Comparison of ENCODE assay signal across 8 mouse cellular contexts in genomic region chr1:66700149-66700692, GRCm38 (mm10). TPM values are rescaled to one million over a fixed set of nuclear protein-coding genes. Genes with fewer than 3 reads are reported as not detected.
A peak's percentile ranks its signal among the peaks of the same experiment; 100 is the strongest.
DNase-seq lines count a peak whose midpoint lies in the region; ATAC-seq and TF ChIP-seq lines count a peak whose summit lies in the region.

No protein-coding gene starts in this region.

- no peak for TF ChIP-seq CTCF in stomach, postnatal 0 days (IDR thresholded peaks at IDR 0.05; ENCODE audit: low read depth)

- peak; percentile 48; the same call in 1 of the 2 replicates for ATAC-seq in neural tube, embryonic 11.5 days (ENCODE audit: insufficient read depth, low FRiP score, low TSS enrichment)
- no peak; the same call in none of the 2 replicates for ATAC-seq in forebrain, embryonic 14.5 days
- no peak for ATAC-seq in liver, embryonic 15.5 days (ENCODE audit: insufficient read depth)
- peak; percentile 11 for ATAC-seq in stomach, postnatal 0 days (ENCODE audit: low FRiP score, low TSS enrichment)

- no peak overlapping the region for H3K9ac ChIP-seq in neural tube, embryonic 11.5 days (ENCODE audit: low read length)
- peak overlapping the region; percentile 80; the same call in 1 of the 2 replicates for H3K9ac ChIP-seq in forebrain, embryonic 14.5 days (ENCODE audit: low read length)
- H3K9ac ChIP-seq in liver, embryonic 15.5 days, result peak overlapping the region; percentile 83; the same call in 1 of the 2 replicates
- no peak overlapping the region for H3K9ac ChIP-seq in stomach, postnatal 0 days (ENCODE audit: low read length)

- TF ChIP-seq EP300 in stomach, postnatal 0 days (optimal IDR thresholded peaks at IDR 0.05), result no peak

- H3K27me3 ChIP-seq in neural tube, embryonic 11.5 days (ENCODE audit: control insufficient read depth, insufficient read depth, low read length), result no peaks in the 10 kb centered on the region
- H3K27me3 ChIP-seq in forebrain, embryonic 14.5 days (replicated peaks; ENCODE audit: control insufficient read depth, insufficient read depth, low read length), result no peaks in the 10 kb centered on the region
- no peaks in the 10 kb centered on the region for H3K27me3 ChIP-seq in liver, embryonic 15.5 days
- H3K27me3 ChIP-seq in stomach, postnatal 0 days (ENCODE audit: control insufficient read depth, insufficient read depth, low read length), result no peaks in the 10 kb centered on the region

- no peak for DNase-seq in neural tube, embryonic 11.5 days (ENCODE audit: low spot score)
- DNase-seq in neural tube, embryonic 10.5 days (ENCODE audit: extremely low spot score, low spot score), result no peak
- DNase-seq in forebrain, embryonic 14.5 days (ENCODE audit: low spot score), result no peak
- no peak for DNase-seq in stomach, postnatal 0 days (ENCODE audit: low spot score)
- no peak for DNase-seq in ovary, adult 18-20 months (ENCODE audit: low spot score)
- DNase-seq in spleen, postnatal 36 days (ENCODE audit: low spot score in 2 of 2), result no peak
- DNase-seq in T-cell, adult 2 months (ENCODE audit: low spot score), result no peak

- H3K36me3 ChIP-seq in neural tube, embryonic 11.5 days (ENCODE audit: control insufficient read depth, insufficient read depth, low read length), result no peaks in the 10 kb centered on the region
- no peaks in the 10 kb centered on the region for H3K36me3 ChIP-seq in forebrain, embryonic 14.5 days (ENCODE audit: control insufficient read depth, insufficient read depth, low read length)
- peaks cover 7% of the 10 kb centered on the region; the same call in 1 of the 2 replicates for H3K36me3 ChIP-seq in liver, embryonic 15.5 days (replicated peaks)
- H3K36me3 ChIP-seq in stomach, postnatal 0 days (ENCODE audit: control insufficient read depth, insufficient read depth, low read length), result no peaks in the 10 kb centered on the region

- 47% methylated on average over 5 of the region's 5 CpGs for WGBS in neural tube, embryonic 11.5 days
- 50% methylated on average over 5 of the region's 5 CpGs for WGBS in forebrain, embryonic 14.5 days
- WGBS in liver, embryonic 15.5 days (ENCODE audit: insufficient replicate concordance), result 57% methylated on average over 5 of the region's 5 CpGs
- 45% methylated on average over 5 of the region's 5 CpGs for WGBS in stomach, postnatal 0 days

- H3K27ac ChIP-seq in neural tube, embryonic 11.5 days (ENCODE audit: low read depth, low read length), result no peak overlapping the region
- H3K27ac ChIP-seq in forebrain, embryonic 14.5 days (ENCODE audit: low read depth, low read length), result no peak overlapping the region
- H3K27ac ChIP-seq in liver, embryonic 15.5 days (replicated peaks), result no peak overlapping the region
- no peak overlapping the region for H3K27ac ChIP-seq in stomach, postnatal 0 days (replicated peaks)

- no peaks in the 10 kb centered on the region for H3K4me1 ChIP-seq in neural tube, embryonic 11.5 days (ENCODE audit: control insufficient read depth, insufficient read depth, low read length)
- H3K4me1 ChIP-seq in forebrain, embryonic 14.5 days (ENCODE audit: control insufficient read depth, insufficient read depth, low read length), result peaks cover 7% of the 10 kb centered on the region
- peaks cover 34% of the 10 kb centered on the region for H3K4me1 ChIP-seq in liver, embryonic 15.5 days (replicated peaks)
- no peaks in the 10 kb centered on the region; the same call in 1 of the 2 replicates for H3K4me1 ChIP-seq in stomach, postnatal 0 days (replicated peaks; ENCODE audit: control insufficient read depth, insufficient read depth)

- H3K4me2 ChIP-seq in neural tube, embryonic 11.5 days (ENCODE audit: low read depth), result peak overlapping the region; percentile 12; the same call in 1 of the 2 replicates
- H3K4me2 ChIP-seq in forebrain, embryonic 14.5 days (ENCODE audit: low read length), result peak overlapping the region; percentile 37
- peak overlapping the region; percentile 79 for H3K4me2 ChIP-seq in liver, embryonic 15.5 days
- H3K4me2 ChIP-seq in stomach, postnatal 0 days (replicated peaks; ENCODE audit: low read depth), result peak overlapping the region; percentile 73

- peak overlapping the region; percentile 85 for H3K4me3 ChIP-seq in neural tube, embryonic 11.5 days (ENCODE audit: low read depth, low read length)
- peak overlapping the region; percentile 81 for H3K4me3 ChIP-seq in forebrain, embryonic 14.5 days (ENCODE audit: low read depth, low read length)
- peak overlapping the region; percentile 95 for H3K4me3 ChIP-seq in liver, embryonic 15.5 days (replicated peaks)
- peak overlapping the region; percentile 80 for H3K4me3 ChIP-seq in stomach, postnatal 0 days (ENCODE audit: low read depth, low read length)

- no peaks in the 10 kb centered on the region for H3K9me3 ChIP-seq in neural tube, embryonic 11.5 days (ENCODE audit: control insufficient read depth, low read length)
- H3K9me3 ChIP-seq in forebrain, embryonic 14.5 days (replicated peaks; ENCODE audit: control insufficient read depth, low read length), result no peaks in the 10 kb centered on the region
- no peaks in the 10 kb centered on the region for H3K9me3 ChIP-seq in liver, embryonic 15.5 days (replicated peaks)
- H3K9me3 ChIP-seq in stomach, postnatal 0 days (ENCODE audit: control insufficient read depth, low read length), result no peaks in the 10 kb centered on the region

RNA-seq across cellular contexts. Expression of gene Rpe, which starts 0.4 kb away (rescaled TPM):
- 51.1 and 54.5 TPM in 2 replicates for polyA plus RNA-seq in neural tube, embryonic 11.5 days (2014; fragmentation: Nextera tagmentation; extraction: Ambion mirVana)
- 46.3 and 47.9 TPM in 2 replicates for polyA plus RNA-seq in forebrain, embryonic 14.5 days (2014; fragmentation: Nextera tagmentation; extraction: Ambion mirVana)
- 24.0 and 26.9 TPM in 2 replicates for polyA plus RNA-seq in liver, embryonic 15.5 days (2015; fragmentation: Nextera tagmentation; extraction: Ambion mirVana)
- polyA plus RNA-seq in stomach, postnatal 0 days (2015; fragmentation: Nextera tagmentation; extraction: Ambion mirVana), result 30.8 and 31.5 TPM in 2 replicates

Comparison
In these comparisons a context has a peak if more than half of its experiments do, and no peak if none do; other contexts are left out.
1. ATAC-seq: peak in neural tube, embryonic 11.5 days (single experiment) and stomach, postnatal 0 days (single experiment); none in forebrain, embryonic 14.5 days (single experiment) and liver, embryonic 15.5 days (single experiment).
2. H3K4me2 ChIP-seq: peak in every context shown above with its lines; median percentile 79 in liver, embryonic 15.5 days; 73 in stomach, postnatal 0 days; 37 in forebrain, embryonic 14.5 days; 12 in neural tube, embryonic 11.5 days.
3. H3K9ac ChIP-seq: peak in forebrain, embryonic 14.5 days (single experiment) and liver, embryonic 15.5 days (single experiment); none in neural tube, embryonic 11.5 days (single experiment) and stomach, postnatal 0 days (single experiment).
4. Peak in every context shown above with its lines, with median percentiles within 50 percentile points of each other: H3K4me3 ChIP-seq.